Mouse (Mus musculus): Measurements from ENCODE around the gene 1700037H04Rik. TPM values are rescaled to one million over a fixed set of nuclear protein-coding genes. Genes with fewer than 3 reads are reported as not detected.
A peak's percentile ranks its signal among the peaks of the same experiment; 100 is the strongest.

Gene 1700037H04Rik
- polyA plus RNA-seq, 1 experiment from 2014 or later = 138 TPM

DNA sequence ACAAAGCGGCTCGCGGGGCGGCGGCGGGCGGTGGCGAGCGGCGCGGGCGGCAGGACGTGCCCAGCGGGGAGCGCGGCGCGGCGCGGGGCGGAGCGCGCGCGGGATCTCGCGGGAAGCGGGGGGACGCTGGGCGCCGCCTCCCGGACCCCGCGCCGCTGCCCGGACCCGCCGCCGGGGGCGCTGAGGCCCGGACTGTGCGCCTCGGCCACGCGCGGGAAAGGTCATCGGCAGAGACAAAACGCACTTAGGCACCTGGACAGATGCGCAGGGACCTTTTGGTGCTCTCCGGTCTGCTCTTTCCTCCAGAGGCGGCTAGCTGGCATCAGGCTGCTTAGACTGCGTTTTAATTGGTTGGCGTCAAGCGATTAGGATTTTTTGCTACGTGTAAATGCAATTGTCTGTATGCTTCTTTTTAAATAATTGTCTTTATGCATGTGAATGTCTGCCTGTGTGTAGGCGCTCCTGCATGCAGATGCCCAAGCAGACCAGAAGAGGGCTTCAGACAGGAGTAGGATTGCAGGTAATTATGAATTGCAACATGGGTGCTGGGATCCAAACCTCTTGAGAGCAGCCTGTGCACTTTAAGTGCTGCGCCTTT, 20.2 kb upstream of the 1700037H04Rik start, which contains the start of gene Cenpb:
TSS of gene Cenpb (minus strand) at position 78 of the 598 bp plus-strand sequence.
- peak; percentile 80 for ATAC-seq
- H3K4me3 ChIP-seq (ENCODE audit: low read length) = peak within 1 kb of the TSS; percentile 84
- no peaks in the 10 kb centered on the region for H3K27me3 ChIP-seq (replicated peaks; ENCODE audit: control insufficient read depth, insufficient read depth, low read length)
- peak within 1 kb of the TSS; percentile 97 for H3K27ac ChIP-seq (ENCODE audit: low read length)
- no peaks in the 10 kb centered on the region; the same call in 1 of the 2 replicates for H3K36me3 ChIP-seq (ENCODE audit: control insufficient read depth, insufficient read depth, low read length)
- peak within 1 kb of the TSS; percentile 96 for H3K9ac ChIP-seq (ENCODE audit: low read depth, low read length)
- WGBS = 2% methylated on average over 52 of the region's 57 CpGs
- H3K9me3 ChIP-seq (ENCODE audit: control insufficient read depth, low read length) = no peaks in the 10 kb centered on the region
- peaks cover 30% of the 10 kb centered on the region for H3K4me1 ChIP-seq (ENCODE audit: control insufficient read depth, insufficient read depth, low read length)
- peak within 1 kb of the TSS; percentile 95 for H3K4me2 ChIP-seq (ENCODE audit: low read depth, low read length)

DNA sequence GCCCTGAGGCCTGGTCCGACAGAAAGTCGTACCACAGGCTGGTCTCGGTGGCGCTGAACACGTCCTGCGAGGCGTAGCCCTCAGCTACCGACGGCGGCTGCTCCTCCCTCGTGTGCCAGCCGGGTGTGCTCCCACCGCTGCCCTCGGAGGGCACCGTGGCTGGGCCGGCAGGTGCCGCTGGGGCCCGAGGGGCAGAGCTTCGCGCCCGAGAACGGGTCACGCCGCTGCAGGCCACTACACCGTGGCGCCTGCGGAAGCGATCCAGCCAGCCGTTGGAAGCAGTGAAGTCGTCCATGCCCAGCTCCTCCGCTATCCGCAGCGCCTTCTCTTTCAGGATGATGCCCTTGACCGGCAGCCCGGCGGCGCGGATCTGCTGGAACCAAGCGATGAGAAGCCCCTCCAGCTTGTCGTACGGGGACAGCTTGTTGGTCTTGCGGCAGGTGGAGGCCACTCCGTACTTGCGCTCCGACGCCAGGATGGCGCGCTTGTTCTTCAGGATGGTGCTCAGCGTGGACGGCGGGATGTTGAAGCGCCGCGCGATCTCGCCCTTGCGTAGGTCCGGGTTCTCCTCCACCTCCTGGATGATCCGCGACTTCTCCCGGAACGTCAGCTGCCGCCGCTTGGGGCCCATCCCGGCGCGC, 19.5 kb upstream of the 1700037H04Rik start:
- peak overlapping the region; percentile 95 for H3K4me2 ChIP-seq (ENCODE audit: low read depth, low read length)
- peaks cover 34% of the 10 kb centered on the region for H3K4me1 ChIP-seq (ENCODE audit: control insufficient read depth, insufficient read depth, low read length)
- WGBS = under 1% methylated on average over 67 of the region's 67 CpGs
- H3K4me3 ChIP-seq (ENCODE audit: low read length) = peak overlapping the region; percentile 84
- peak overlapping the region; percentile 97 for H3K27ac ChIP-seq (ENCODE audit: low read length)
- no peaks in the 10 kb centered on the region for H3K9me3 ChIP-seq (ENCODE audit: control insufficient read depth, low read length)
- peak overlapping the region; percentile 96 for H3K9ac ChIP-seq (ENCODE audit: low read depth, low read length)
- no peaks in the 10 kb centered on the region; the same call in 1 of the 2 replicates for H3K36me3 ChIP-seq (ENCODE audit: control insufficient read depth, insufficient read depth, low read length)
- ATAC-seq = peak; percentile 54
- H3K27me3 ChIP-seq (replicated peaks; ENCODE audit: control insufficient read depth, insufficient read depth, low read length) = no peaks in the 10 kb centered on the region

DNA sequence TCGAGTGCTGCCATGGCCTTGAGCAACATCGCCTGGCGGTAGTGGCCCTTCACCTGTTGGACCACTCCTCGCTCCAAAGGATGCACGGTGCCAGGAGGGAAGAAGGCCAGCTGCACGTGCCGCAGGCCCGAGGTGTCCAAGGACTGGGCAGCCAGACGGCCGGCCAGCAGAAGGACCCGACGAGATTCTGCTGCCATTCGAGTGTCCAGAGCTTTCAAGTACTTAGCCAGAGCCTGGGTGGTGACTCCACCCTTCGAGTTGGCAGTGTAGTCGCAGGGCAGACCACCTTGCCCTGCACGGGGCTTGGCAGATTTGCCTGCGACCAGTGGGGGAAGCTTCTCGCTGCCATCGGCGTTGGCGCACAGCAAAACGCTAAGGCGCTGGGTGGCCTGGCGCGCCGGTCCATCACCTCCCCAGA, 19.0 kb upstream of the 1700037H04Rik start:
- Histone ChIP-seq H3K9ac (ENCODE audit: low read depth, low read length) (peak overlapping the region; percentile 96), H3K4me2 (ENCODE audit: low read depth, low read length) (peak overlapping the region; percentile 95), H3K36me3 (ENCODE audit: control insufficient read depth, insufficient read depth, low read length) (no peaks in the 10 kb centered on the region; the same call in 1 of the 2 replicates), H3K27ac (ENCODE audit: low read length) (peak overlapping the region; percentile 97), H3K4me3 (ENCODE audit: low read length) (peak overlapping the region; percentile 84), H3K4me1 (ENCODE audit: control insufficient read depth, insufficient read depth, low read length) (peaks cover 36% of the 10 kb centered on the region), H3K27me3 (replicated peaks; ENCODE audit: control insufficient read depth, insufficient read depth, low read length) (no peaks in the 10 kb centered on the region), H3K9me3 (ENCODE audit: control insufficient read depth, low read length) (no peaks in the 10 kb centered on the region)
- WGBS = 22% methylated on average over 26 of the region's 26 CpGs
- ATAC-seq = no peak

DNA sequence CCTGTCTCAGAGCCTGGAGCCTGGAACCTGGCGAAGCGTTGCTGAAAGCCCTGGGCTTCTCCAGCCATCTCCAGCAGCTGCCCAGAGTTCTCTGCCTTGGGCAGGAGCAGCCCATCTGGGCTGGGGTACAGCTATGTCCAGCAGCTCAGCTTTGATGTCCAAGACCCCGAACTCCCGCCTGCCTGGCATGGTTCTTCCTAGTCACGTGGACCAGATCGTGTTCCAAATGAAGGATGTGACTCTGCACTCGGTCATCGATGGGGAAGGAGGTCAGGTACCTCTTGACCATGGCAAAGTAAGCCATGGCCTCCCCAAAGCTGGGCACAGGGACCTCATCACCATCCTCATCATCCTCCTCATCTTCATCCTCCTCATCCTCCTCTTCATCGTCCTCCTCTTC, 18.1 kb upstream of the 1700037H04Rik start:
- H3K4me1 ChIP-seq (ENCODE audit: control insufficient read depth, insufficient read depth, low read length) = peaks cover 36% of the 10 kb centered on the region
- WGBS = 59% methylated on average over 9 of the region's 9 CpGs
- ATAC-seq = no peak
- H3K27me3 ChIP-seq (replicated peaks; ENCODE audit: control insufficient read depth, insufficient read depth, low read length) = no peaks in the 10 kb centered on the region
- H3K36me3 ChIP-seq (ENCODE audit: control insufficient read depth, insufficient read depth, low read length) = no peaks in the 10 kb centered on the region; the same call in 1 of the 2 replicates
- peak overlapping the region; percentile 90 for H3K27ac ChIP-seq (ENCODE audit: low read length)
- peak overlapping the region; percentile 84 for H3K4me3 ChIP-seq (ENCODE audit: low read length)
- H3K4me2 ChIP-seq (ENCODE audit: low read depth, low read length) = peak overlapping the region; percentile 95
- no peaks in the 10 kb centered on the region for H3K9me3 ChIP-seq (ENCODE audit: control insufficient read depth, low read length)
- peak overlapping the region; percentile 96 for H3K9ac ChIP-seq (ENCODE audit: low read depth, low read length)

DNA sequence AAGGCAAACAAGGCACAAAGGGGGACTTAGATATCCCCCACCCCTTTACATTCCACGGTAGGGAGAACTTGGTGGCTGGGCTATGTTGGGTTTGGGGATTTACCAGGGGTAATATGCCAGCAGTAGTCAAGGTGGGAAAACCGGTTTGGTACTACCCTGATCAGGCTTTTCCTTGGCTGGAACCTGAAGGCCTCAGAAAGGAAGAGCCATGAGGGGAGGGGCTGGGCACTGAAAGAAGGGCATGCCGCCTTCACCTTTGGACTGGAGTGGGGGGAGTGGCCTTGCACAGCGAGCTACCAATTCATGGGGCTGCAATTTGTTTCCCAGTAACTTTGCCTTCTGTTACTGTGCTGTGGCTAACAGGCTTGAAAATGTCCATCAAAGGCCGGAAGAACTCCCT, 16.6 kb upstream of the 1700037H04Rik start:
- Histone ChIP-seq H3K4me2 (ENCODE audit: low read depth, low read length) (peak overlapping the region; percentile 95), H3K9ac (ENCODE audit: low read depth, low read length) (peak overlapping the region; percentile 96), H3K4me3 (ENCODE audit: low read length) (peak overlapping the region; percentile 84), H3K36me3 (ENCODE audit: control insufficient read depth, insufficient read depth, low read length) (no peaks in the 10 kb centered on the region; the same call in 1 of the 2 replicates), H3K27me3 (replicated peaks; ENCODE audit: control insufficient read depth, insufficient read depth, low read length) (peaks cover 5% of the 10 kb centered on the region; the same call in 1 of the 2 replicates), H3K27ac (ENCODE audit: low read length) (peak overlapping the region; percentile 90), H3K4me1 (ENCODE audit: control insufficient read depth, insufficient read depth, low read length) (peaks cover 36% of the 10 kb centered on the region), H3K9me3 (ENCODE audit: control insufficient read depth, low read length) (no peaks in the 10 kb centered on the region)
- peak; percentile 76 for ATAC-seq
- 42% methylated on average over 5 of the region's 5 CpGs for WGBS

DNA sequence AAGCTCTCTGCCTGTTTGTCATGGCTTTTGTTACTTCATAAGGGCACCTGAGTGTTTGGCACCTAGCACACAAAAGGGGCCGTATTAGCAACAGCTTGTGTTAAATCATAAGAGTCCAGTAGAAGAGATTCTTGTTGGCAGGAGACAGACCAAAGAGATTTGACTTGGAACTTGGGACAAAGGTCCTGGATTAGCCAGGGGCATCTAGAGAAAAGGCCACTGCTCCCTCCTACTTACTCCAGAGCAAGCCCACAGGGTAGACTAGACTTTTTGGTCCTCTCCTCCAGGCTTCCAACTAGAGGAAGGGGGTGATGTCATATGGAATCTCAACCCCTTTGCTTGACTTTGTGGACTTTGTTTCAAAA, 16.0 kb upstream of the 1700037H04Rik start:
- WGBS = 80% methylated on average over 1 of the region's 1 CpGs

DNA sequence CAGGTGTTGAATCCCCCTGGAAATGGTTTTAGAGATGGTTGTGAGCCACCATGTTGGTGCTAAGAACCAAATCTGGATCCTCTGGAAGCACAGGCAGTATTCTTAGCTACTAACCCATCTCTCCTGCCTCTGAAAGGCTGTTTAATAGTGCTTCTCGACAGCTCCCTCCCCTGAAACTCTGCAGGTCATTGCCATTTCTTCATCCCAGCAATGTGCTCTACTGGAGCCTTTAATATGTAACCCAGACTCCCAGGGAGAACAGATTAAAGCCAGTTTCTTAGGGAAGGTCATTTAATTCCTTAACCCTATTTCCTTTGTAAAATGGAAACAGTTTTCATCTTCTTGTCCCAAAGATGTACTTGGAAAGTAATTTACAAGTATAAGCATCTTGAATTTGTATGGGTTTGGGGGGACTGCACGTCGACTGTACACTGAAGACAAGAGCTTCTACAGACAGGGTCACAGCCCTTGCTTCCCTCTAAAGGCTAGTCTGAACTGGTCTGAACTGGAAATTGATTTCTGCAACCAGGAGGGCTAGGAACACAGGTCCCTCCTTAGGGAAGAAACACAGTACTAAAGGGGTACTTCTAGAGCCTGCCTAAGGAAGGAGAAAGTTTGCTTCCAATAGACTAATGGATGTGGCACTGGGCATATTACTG, 15.5 kb upstream of the 1700037H04Rik start:
- Histone ChIP-seq H3K4me3 (ENCODE audit: low read length) (peak overlapping the region; percentile 15; the same call in 1 of the 2 replicates), H3K9ac (ENCODE audit: low read depth, low read length) (0 out of 2 replicates have a peak overlapping the region, but pooled peaks have one; percentile 45), H3K9me3 (ENCODE audit: control insufficient read depth, low read length) (no peaks in the 10 kb centered on the region), H3K27ac (ENCODE audit: low read length) (peak overlapping the region; percentile 88), H3K36me3 (ENCODE audit: control insufficient read depth, insufficient read depth, low read length) (no peaks in the 10 kb centered on the region; the same call in 1 of the 2 replicates), H3K4me1 (ENCODE audit: control insufficient read depth, insufficient read depth, low read length) (peaks cover 40% of the 10 kb centered on the region), H3K27me3 (replicated peaks; ENCODE audit: control insufficient read depth, insufficient read depth, low read length) (peaks cover 5% of the 10 kb centered on the region; the same call in 1 of the 2 replicates), H3K4me2 (ENCODE audit: low read depth, low read length) (peak overlapping the region; percentile 43; the same call in 1 of the 2 replicates)
- ATAC-seq = no peak
- 65% methylated on average over 3 of the region's 3 CpGs for WGBS

More for the DNA sequence above, 16.0 kb upstream of the 1700037H04Rik start:
- Histone ChIP-seq H3K27ac (ENCODE audit: low read length) (peak overlapping the region; percentile 88), H3K4me2 (ENCODE audit: low read depth, low read length) (peak overlapping the region; percentile 43), H3K4me1 (ENCODE audit: control insufficient read depth, insufficient read depth, low read length) (peaks cover 38% of the 10 kb centered on the region), H3K9ac (ENCODE audit: low read depth, low read length) (peak overlapping the region; percentile 45), H3K36me3 (ENCODE audit: control insufficient read depth, insufficient read depth, low read length) (no peaks in the 10 kb centered on the region; the same call in 1 of the 2 replicates), H3K4me3 (ENCODE audit: low read length) (peak overlapping the region; percentile 15; the same call in 1 of the 2 replicates), H3K9me3 (ENCODE audit: control insufficient read depth, low read length) (no peaks in the 10 kb centered on the region), H3K27me3 (replicated peaks; ENCODE audit: control insufficient read depth, insufficient read depth, low read length) (peaks cover 5% of the 10 kb centered on the region; the same call in 1 of the 2 replicates)
- ATAC-seq = no peak

DNA sequence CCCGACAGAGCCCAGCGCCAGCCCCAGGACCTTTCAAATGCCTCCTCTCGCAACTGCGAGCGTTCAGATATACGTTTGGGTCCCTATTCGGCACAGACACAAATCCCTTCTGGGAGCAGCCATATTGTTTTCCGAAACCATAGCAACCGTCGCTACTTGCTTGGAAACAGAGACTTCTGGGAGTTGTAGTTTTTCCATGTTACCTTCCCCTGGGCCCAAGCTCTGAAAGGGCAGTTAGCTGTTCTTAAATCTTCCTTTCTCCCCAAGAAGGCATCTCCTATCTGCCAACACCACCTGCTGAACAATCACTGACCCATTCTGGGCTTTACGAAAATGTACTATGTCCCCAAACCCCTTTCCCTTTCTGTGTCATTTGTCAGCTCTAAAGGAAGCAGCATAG, 14.8 kb upstream of the 1700037H04Rik start:
- Histone ChIP-seq H3K9me3 (ENCODE audit: control insufficient read depth, low read length) (no peaks in the 10 kb centered on the region), H3K27me3 (replicated peaks; ENCODE audit: control insufficient read depth, insufficient read depth, low read length) (peaks cover 5% of the 10 kb centered on the region; the same call in 1 of the 2 replicates), H3K27ac (ENCODE audit: low read length) (no peak overlapping the region), H3K9ac (ENCODE audit: low read depth, low read length) (no peak overlapping the region), H3K4me2 (ENCODE audit: low read depth, low read length) (peak overlapping the region; percentile 74), H3K36me3 (ENCODE audit: control insufficient read depth, insufficient read depth, low read length) (no peaks in the 10 kb centered on the region; the same call in 1 of the 2 replicates), H3K4me1 (ENCODE audit: control insufficient read depth, insufficient read depth, low read length) (peaks cover 40% of the 10 kb centered on the region), H3K4me3 (ENCODE audit: low read length) (peak overlapping the region; percentile 44)
- WGBS = 6% methylated on average over 11 of the region's 11 CpGs
- no peak for ATAC-seq

DNA sequence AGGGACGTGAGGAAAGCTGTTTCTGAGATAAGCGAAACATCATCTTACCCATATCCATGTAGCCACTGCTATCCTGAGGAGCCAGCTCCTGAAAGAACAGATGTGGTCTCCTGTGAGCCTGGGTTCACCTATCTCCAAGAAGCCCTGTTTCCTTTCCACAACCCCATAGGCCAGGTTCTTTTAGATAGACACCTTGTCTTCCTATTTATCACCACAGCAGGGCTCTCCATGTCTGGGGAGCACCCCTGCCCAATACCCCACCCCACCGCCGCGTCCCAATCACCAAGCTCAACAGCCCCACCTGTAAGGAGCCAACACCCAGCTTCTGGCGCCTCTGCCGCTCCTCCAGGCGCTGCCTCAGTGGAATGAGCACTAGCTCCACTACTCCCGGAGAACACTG, 12.4 kb upstream of the 1700037H04Rik start:
- no peak for ATAC-seq

More for the DNA sequence above, 12.4 kb upstream of the 1700037H04Rik start:
- Histone ChIP-seq H3K27ac (ENCODE audit: low read length) (no peak overlapping the region), H3K36me3 (ENCODE audit: control insufficient read depth, insufficient read depth, low read length) (no peaks in the 10 kb centered on the region; the same call in 1 of the 2 replicates), H3K4me3 (ENCODE audit: low read length) (no peak overlapping the region), H3K4me2 (ENCODE audit: low read depth, low read length) (no peak overlapping the region), H3K9me3 (ENCODE audit: control insufficient read depth, low read length) (no peaks in the 10 kb centered on the region), H3K9ac (ENCODE audit: low read depth, low read length) (no peak overlapping the region), H3K4me1 (ENCODE audit: control insufficient read depth, insufficient read depth, low read length) (peaks cover 23% of the 10 kb centered on the region), H3K27me3 (replicated peaks; ENCODE audit: control insufficient read depth, insufficient read depth, low read length) (peaks cover 5% of the 10 kb centered on the region; the same call in 1 of the 2 replicates)
- WGBS = 53% methylated on average over 9 of the region's 9 CpGs
